Mouse (Mus musculus) heart, embryonic 11.5 days (tissue): ENCODE measurements around the gene Plekhb2. TPM values are rescaled to one million over a fixed set of nuclear protein-coding genes. Genes with fewer than 3 reads are reported as not detected.

ENCODE experiments used
- polyA plus RNA-seq: library from polyadenylated mRNA; unstranded; fragments of >200 nt; fragmentation: Nextera tagmentation; extraction: Ambion mirVana; gene quantifications from 2 replicates; pipeline ENCODE4 v1.2.1, GENCODE M21; 2014

Gene Plekhb2
- polyA plus RNA-seq, 1 experiment from 2014 or later, result 58.0 TPM

Other genes starting within 250 kb of the Plekhb2 start
- 33.0 and 53.4 TPM in 2 replicates for gene Fam168b, start 6.9 kb upstream of the Plekhb2 start, polyA plus RNA-seq